Mouse (Mus musculus): ENCODE results near the gene Gm47429. TPM values are rescaled to one million over a fixed set of nuclear protein-coding genes. Genes with fewer than 3 reads are reported as not detected.

Gene Gm47429
- polyA plus RNA-seq, 1 experiment from 2014 or later, result not detected

DNA sequence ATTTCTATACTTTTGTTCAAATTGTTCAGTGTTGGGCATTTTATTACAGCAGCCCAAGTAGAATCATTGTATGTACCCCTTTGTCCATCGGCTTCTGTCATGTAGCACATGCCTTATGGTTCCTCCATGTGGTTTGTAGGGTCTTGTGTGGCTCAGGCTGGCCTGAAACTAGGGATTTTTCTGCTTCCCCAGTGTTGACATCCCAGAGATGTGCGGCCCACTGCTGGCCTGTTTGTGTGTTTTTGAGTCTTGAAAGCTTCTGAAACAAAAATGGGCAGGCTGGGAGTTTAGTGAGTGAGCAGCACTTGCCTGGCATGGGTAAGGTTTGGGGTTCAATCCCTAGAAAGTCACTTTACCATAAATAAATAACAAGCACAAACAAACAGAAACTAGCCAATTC is 19.2 kb downstream of the Gm47429 start:
- Histone ChIP-seq H3K27me3 (ENCODE audit: control insufficient read depth, insufficient read depth, low read length) (no peaks in the 10 kb centered on the region), H3K4me2 (ENCODE audit: low read depth, low read length) (no peak overlapping the region), H3K4me1 (ENCODE audit: control insufficient read depth, insufficient read depth, low read length) (no peaks in the 10 kb centered on the region), H3K27ac (ENCODE audit: low read length) (no peak overlapping the region), H3K36me3 (ENCODE audit: control insufficient read depth, insufficient read depth, low read length) (peaks cover 5% of the 10 kb centered on the region; the same call in 1 of the 2 replicates), H3K9me3 (replicated peaks; ENCODE audit: control insufficient read depth, low read length) (no peaks in the 10 kb centered on the region), H3K4me3 (replicated peaks; ENCODE audit: low read length) (no peak overlapping the region), H3K9ac (ENCODE audit: low read length) (no peak overlapping the region)
- ATAC-seq (ENCODE audit: insufficient read depth, low FRiP score), result no peak
- 92% methylated on average over 2 of the region's 2 CpGs for WGBS

- Histone ChIP-seq H3K36me3 (ENCODE audit: control insufficient read depth, insufficient read depth, low read length) (peaks cover 5% of the 10 kb centered on the region; the same call in 1 of the 2 replicates), H3K9me3 (replicated peaks; ENCODE audit: control insufficient read depth, low read length) (no peaks in the 10 kb centered on the region), H3K4me2 (ENCODE audit: low read depth, low read length) (no peak overlapping the region), H3K27me3 (ENCODE audit: control insufficient read depth, insufficient read depth, low read length) (no peaks in the 10 kb centered on the region), H3K27ac (ENCODE audit: low read length) (no peak overlapping the region), H3K4me1 (ENCODE audit: control insufficient read depth, insufficient read depth, low read length) (0 out of 2 replicates have a peak, but pooled peaks cover 1% of the 10 kb centered on the region), H3K4me3 (replicated peaks; ENCODE audit: low read length) (no peak overlapping the region), H3K9ac (ENCODE audit: low read length) (no peak overlapping the region)
- no peak for ATAC-seq (ENCODE audit: insufficient read depth, low FRiP score)
- 87% methylated on average over 8 of the region's 8 CpGs for WGBS
Measured at GRCm38 (mm10) chr13:50423625-50424209, 20.0 kb downstream of the Gm47429 start.

DNA sequence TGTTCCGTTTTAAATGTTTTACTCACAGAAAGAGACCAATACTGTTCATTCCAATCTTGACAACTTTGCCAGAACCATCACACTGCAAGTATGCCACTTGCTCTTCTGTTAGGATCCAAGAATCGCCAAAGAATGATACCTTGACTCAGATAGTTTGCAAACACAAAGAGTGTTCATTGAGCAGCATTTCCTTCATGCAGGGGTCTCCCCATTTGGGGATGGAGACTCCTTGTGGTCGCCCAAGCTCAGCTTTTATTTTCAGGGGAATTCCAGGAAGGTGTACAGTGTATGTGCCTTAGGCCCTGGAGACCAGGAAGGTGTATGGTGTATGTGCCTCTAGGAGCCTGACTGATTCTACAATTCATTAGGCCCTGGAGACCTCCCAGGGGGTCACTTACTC is 25.3 kb downstream of the Gm47429 start:
- ATAC-seq (ENCODE audit: insufficient read depth, low FRiP score), result no peak

DNA sequence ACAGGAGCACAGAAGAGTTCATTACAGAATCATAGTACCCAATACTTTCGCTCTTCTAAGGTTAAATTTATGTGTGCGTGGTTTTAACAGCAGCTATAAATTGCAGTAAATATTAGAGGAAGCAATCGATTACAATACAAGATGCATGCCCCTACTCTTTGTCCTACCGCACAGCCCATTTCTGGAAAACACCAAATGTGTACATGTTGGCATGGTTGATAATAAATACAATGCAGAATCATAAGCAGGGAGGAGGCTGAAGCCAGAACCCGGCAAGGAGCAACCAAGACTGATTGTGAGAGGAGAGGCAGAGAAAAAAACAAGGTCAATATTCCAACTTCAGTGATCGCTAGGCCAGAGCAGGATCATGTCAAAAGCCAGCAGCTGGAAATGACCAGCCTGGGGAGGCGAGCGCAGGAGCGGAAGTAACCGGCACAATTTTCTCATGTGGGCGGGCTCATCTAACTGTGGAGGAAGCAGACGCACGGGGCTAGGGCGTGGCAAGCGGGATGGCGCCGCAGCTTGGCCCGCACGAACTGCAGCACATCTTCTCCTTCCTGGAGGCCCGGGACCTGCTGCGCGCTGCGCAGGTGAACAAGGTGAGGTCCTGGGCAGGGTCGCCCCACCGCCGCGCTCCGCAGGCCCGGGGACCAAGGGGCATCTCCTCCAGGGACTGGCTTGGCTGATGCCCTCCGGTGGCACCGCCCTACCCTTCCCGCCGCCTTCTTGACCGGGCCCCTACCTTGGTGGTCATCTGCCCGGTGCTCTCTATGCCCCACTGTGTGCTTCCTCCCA is 26.1 kb downstream of the Gm47429 start, which contains the start of gene Fbxw17:
Fbxw17 (plus strand) TSS at position 476 of the 795 bp plus-strand sequence.
- peak within 1 kb of the TSS; percentile 80 for H3K9ac ChIP-seq (ENCODE audit: low read length)
- peaks cover 7% of the 10 kb centered on the region; the same call in 1 of the 2 replicates for H3K4me1 ChIP-seq (ENCODE audit: control insufficient read depth, insufficient read depth, low read length)
- no peaks in the 10 kb centered on the region for H3K36me3 ChIP-seq (ENCODE audit: control insufficient read depth, insufficient read depth, low read length)
- peak within 1 kb of the TSS; percentile 72 for H3K4me3 ChIP-seq (replicated peaks; ENCODE audit: low read length)
- no peaks in the 10 kb centered on the region for H3K9me3 ChIP-seq (replicated peaks; ENCODE audit: control insufficient read depth, low read length)
- H3K27me3 ChIP-seq (ENCODE audit: control insufficient read depth, insufficient read depth, low read length), result no peaks in the 10 kb centered on the region
- H3K4me2 ChIP-seq (ENCODE audit: low read depth, low read length), result peak within 1 kb of the TSS; percentile 61
- peak; percentile 96 for ATAC-seq (ENCODE audit: insufficient read depth, low FRiP score)
- no peak within 1 kb of the TSS for H3K27ac ChIP-seq (ENCODE audit: low read length)
- WGBS, result 11% methylated on average over 30 of the region's 35 CpGs

More for the DNA sequence above, 25.3 kb downstream of the Gm47429 start:
- H3K9me3 ChIP-seq (replicated peaks; ENCODE audit: control insufficient read depth, low read length), result no peaks in the 10 kb centered on the region
- peak overlapping the region; percentile 80 for H3K9ac ChIP-seq (ENCODE audit: low read length)
- H3K27me3 ChIP-seq (ENCODE audit: control insufficient read depth, insufficient read depth, low read length), result no peaks in the 10 kb centered on the region
- whole genome bisulfite sequencing, result 40% methylated on average over 3 of the region's 3 CpGs
- H3K27ac ChIP-seq (ENCODE audit: low read length), result no peak overlapping the region
- peaks cover 7% of the 10 kb centered on the region; the same call in 1 of the 2 replicates for H3K4me1 ChIP-seq (ENCODE audit: control insufficient read depth, insufficient read depth, low read length)
- H3K4me2 ChIP-seq (ENCODE audit: low read depth, low read length), result peak overlapping the region; percentile 61
- H3K4me3 ChIP-seq (replicated peaks; ENCODE audit: low read length), result peak overlapping the region; percentile 72
- no peaks in the 10 kb centered on the region; the same call in 1 of the 2 replicates for H3K36me3 ChIP-seq (ENCODE audit: control insufficient read depth, insufficient read depth, low read length)

Other genes starting within 250 kb of the Gm47429 start
- not detected in 2 replicates for gene Gm906, start 193.6 kb downstream of the Gm47429 start, polyA plus RNA-seq (2015; fragmentation: Nextera tagmentation; extraction: Ambion mirVana)
- 24.7 and 25.1 TPM in 2 replicates for gene Fbxw17, start 26.0 kb downstream of the Gm47429 start, polyA plus RNA-seq (2015; fragmentation: Nextera tagmentation; extraction: Ambion mirVana)
- not detected in 2 replicates for gene Nutm2, start 23.4 kb upstream of the Gm47429 start, polyA plus RNA-seq (2015; fragmentation: Nextera tagmentation; extraction: Ambion mirVana)
- gene Gm904, start 199.3 kb upstream of the Gm47429 start, polyA plus RNA-seq (2015; fragmentation: Nextera tagmentation; extraction: Ambion mirVana), result not detected in 2 replicates